Mouse (Mus musculus): ENCODE data around the gene Rtkn. TPM values are rescaled to one million over a fixed set of nuclear protein-coding genes. Genes with fewer than 3 reads are reported as not detected.
A peak's percentile ranks its signal among the peaks of the same experiment; 100 is the strongest.
"Not testable (repeated sequence)": the region's sequence is repeated elsewhere in the genome, so short reads cannot be mapped to it uniquely, and the experiment has no call there.

The Rtkn gene
- polyA plus RNA-seq, 1 experiment, result 48.5 TPM

GRCm38 (mm10) chr6:83151721-83152120, 16.5 kb downstream of the Rtkn start:
- no peaks in the 10 kb centered on the region for H3K9me3 ChIP-seq

GRCm38 (mm10) chr6:83153038-83153437, 17.8 kb downstream of the Rtkn start:
- Histone ChIP-seq H3K36me3 (replicated peaks; ENCODE audit: low read length) (peaks cover 38% of the 10 kb centered on the region), H3K27me3 (replicated peaks) (peaks cover 46% of the 10 kb centered on the region), H3K9me3 (no peaks in the 10 kb centered on the region), H3K4me3 (replicated peaks) (no peak overlapping the region), H3K4me1 (peaks cover 36% of the 10 kb centered on the region)
- TF ChIP-seq FLI1 (IDR thresholded peaks at IDR 0.05; ENCODE audit: low read length), result no peak
- TF ChIP-seq GATA1 (IDR thresholded peaks at IDR 0.05; ENCODE audit: borderline replicate concordance, low read length), result no peak

More at GRCm38 (mm10) chr6:83151721-83152120, 16.5 kb downstream of the Rtkn start:
- TF ChIP-seq GATA1 (IDR thresholded peaks at IDR 0.05; ENCODE audit: borderline replicate concordance, low read length) (no peak), FLI1 (IDR thresholded peaks at IDR 0.05; ENCODE audit: low read length) (no peak)
- Histone ChIP-seq H3K4me3 (replicated peaks) (no peak overlapping the region), H3K4me1 (peaks cover 44% of the 10 kb centered on the region), H3K36me3 (replicated peaks; ENCODE audit: low read length) (peaks cover 49% of the 10 kb centered on the region), H3K27me3 (replicated peaks) (peaks cover 56% of the 10 kb centered on the region)

GRCm38 (mm10) chr6:83153485-83153884, 18.2 kb downstream of the Rtkn start:
- Histone ChIP-seq H3K36me3 (replicated peaks; ENCODE audit: low read length) (peaks cover 35% of the 10 kb centered on the region), H3K27me3 (replicated peaks) (peaks cover 45% of the 10 kb centered on the region), H3K4me3 (replicated peaks) (no peak overlapping the region), H3K9me3 (no peaks in the 10 kb centered on the region), H3K4me1 (peaks cover 36% of the 10 kb centered on the region)
- no peak for TF ChIP-seq GATA1 (IDR thresholded peaks at IDR 0.05; ENCODE audit: borderline replicate concordance, low read length)
- no peak for TF ChIP-seq FLI1 (IDR thresholded peaks at IDR 0.05; ENCODE audit: low read length)

GRCm38 (mm10) chr6:83155552-83156238, 20.4 kb downstream of the Rtkn start:
- Histone ChIP-seq H3K4me3 (replicated peaks) (peak overlapping the region; percentile 93), H3K4me1 (peaks cover 34% of the 10 kb centered on the region), H3K36me3 (replicated peaks; ENCODE audit: low read length) (peaks cover 18% of the 10 kb centered on the region), H3K27me3 (replicated peaks) (peaks cover 37% of the 10 kb centered on the region), H3K9me3 (no peaks in the 10 kb centered on the region)
- no peak for TF ChIP-seq GATA1 (IDR thresholded peaks at IDR 0.05; ENCODE audit: borderline replicate concordance, low read length)
- TF ChIP-seq FLI1 (IDR thresholded peaks at IDR 0.05; ENCODE audit: low read length), result no peak

GRCm38 (mm10) chr6:83156259-83156684, 21.0 kb downstream of the Rtkn start, which contains the start of the genes Wdr54 and 1700003E16Rik:
Gene Wdr54, minus strand, starts transcription at chr6:83156397.
Gene 1700003E16Rik, plus strand, starts transcription at chr6:83156404.
- H3K27me3 ChIP-seq (replicated peaks), result peaks cover 43% of the 10 kb centered on the region
- no peaks in the 10 kb centered on the region for H3K9me3 ChIP-seq
- peaks cover 34% of the 10 kb centered on the region for H3K4me1 ChIP-seq
- peaks cover 16% of the 10 kb centered on the region for H3K36me3 ChIP-seq (replicated peaks; ENCODE audit: low read length)
- TF ChIP-seq FLI1 (IDR thresholded peaks at IDR 0.05; ENCODE audit: low read length), result no peak
- TF ChIP-seq GATA1 (IDR thresholded peaks at IDR 0.05; ENCODE audit: borderline replicate concordance, low read length), result no peak
- peak within 1 kb of the TSS; percentile 93 for H3K4me3 ChIP-seq (replicated peaks)

- not testable (repeated sequence) for H3K36me3 ChIP-seq (replicated peaks; ENCODE audit: low read length); H3K4me3 ChIP-seq (replicated peaks); H3K9me3 ChIP-seq
- H3K27me3 ChIP-seq (replicated peaks), result peaks cover 43% of the 10 kb centered on the region
- peaks cover 46% of the 10 kb centered on the region for H3K4me1 ChIP-seq
Measured at GRCm38 (mm10) chr6:83159456-83159855, 24.2 kb downstream of the Rtkn start.

- H3K9me3 ChIP-seq, result no peaks in the 10 kb centered on the region
- peaks cover 42% of the 10 kb centered on the region for H3K4me1 ChIP-seq
- TF ChIP-seq GATA1 (IDR thresholded peaks at IDR 0.05; ENCODE audit: borderline replicate concordance, low read length) (no peak), FLI1 (IDR thresholded peaks at IDR 0.05; ENCODE audit: low read length) (no peak)
- peak overlapping the region; percentile 90 for H3K4me3 ChIP-seq (replicated peaks)
- H3K36me3 ChIP-seq (replicated peaks; ENCODE audit: low read length), result no peaks in the 10 kb centered on the region
- H3K27me3 ChIP-seq (replicated peaks), result peaks cover 28% of the 10 kb centered on the region
Measured at GRCm38 (mm10) chr6:83161442-83161841, 26.2 kb downstream of the Rtkn start.

- Histone ChIP-seq H3K36me3 (replicated peaks; ENCODE audit: low read length) (no peaks in the 10 kb centered on the region), H3K4me3 (replicated peaks) (peak overlapping the region; percentile 90), H3K9me3 (no peaks in the 10 kb centered on the region), H3K27me3 (replicated peaks) (peaks cover 28% of the 10 kb centered on the region), H3K4me1 (peaks cover 41% of the 10 kb centered on the region)
- TF ChIP-seq GATA1 (IDR thresholded peaks at IDR 0.05; ENCODE audit: borderline replicate concordance, low read length) (no peak), FLI1 (IDR thresholded peaks at IDR 0.05; ENCODE audit: low read length) (no peak)
Measured at GRCm38 (mm10) chr6:83161921-83162641, 26.8 kb downstream of the Rtkn start.

- TF ChIP-seq FLI1 (IDR thresholded peaks at IDR 0.05; ENCODE audit: low read length), result no peak
- TF ChIP-seq GATA1 (IDR thresholded peaks at IDR 0.05; ENCODE audit: borderline replicate concordance, low read length), result no peak
- Histone ChIP-seq H3K4me1 (peaks cover 47% of the 10 kb centered on the region), H3K4me3 (replicated peaks) (peak overlapping the region; percentile 90), H3K27me3 (replicated peaks) (peaks cover 28% of the 10 kb centered on the region), H3K36me3 (replicated peaks; ENCODE audit: low read length) (no peaks in the 10 kb centered on the region), H3K9me3 (no peaks in the 10 kb centered on the region)
Measured at GRCm38 (mm10) chr6:83162701-83163100, 27.4 kb downstream of the Rtkn start.

- Histone ChIP-seq H3K9me3 (no peaks in the 10 kb centered on the region), H3K4me3 (replicated peaks) (peak overlapping the region; percentile 96), H3K36me3 (replicated peaks; ENCODE audit: low read length) (peaks cover 6% of the 10 kb centered on the region), H3K27me3 (replicated peaks) (peaks cover 26% of the 10 kb centered on the region), H3K4me1 (peaks cover 72% of the 10 kb centered on the region)
- no peak for TF ChIP-seq GATA1 (IDR thresholded peaks at IDR 0.05; ENCODE audit: borderline replicate concordance, low read length)
- no peak for TF ChIP-seq FLI1 (IDR thresholded peaks at IDR 0.05; ENCODE audit: low read length)
Measured at GRCm38 (mm10) chr6:83165026-83165606, 29.9 kb downstream of the Rtkn start.

Measured in megakaryocyte, embryonic 14.5 days (primary cell).